Mouse (Mus musculus): ENCODE measurements around the gene Mis18a. TPM values are rescaled to one million over a fixed set of nuclear protein-coding genes. Genes with fewer than 3 reads are reported as not detected.

Mis18a gene
- total RNA-seq, 2 experiments from 2014 or later: 8.9 to 43.6 TPM

Other genes starting within 250 kb of the Mis18a start
- gene Mrap, start 10.8 kb upstream of the Mis18a start, total RNA-seq (2015; ENCODE audit: low replicate concordance): 6.3 and 13.0 TPM in 2 replicates
- gene Mrap, start 10.8 kb upstream of the Mis18a start, total RNA-seq (2017; ENCODE audit: low replicate concordance): 1.4 and 4.5 TPM in 2 replicates
- gene Urb1, start 83.0 kb upstream of the Mis18a start, total RNA-seq (2015; ENCODE audit: low replicate concordance): 1.4 and 1.7 TPM in 2 replicates
- gene Urb1, start 83.0 kb upstream of the Mis18a start, total RNA-seq (2017; ENCODE audit: low replicate concordance): 1.2 and 1.3 TPM in 2 replicates
- 0.84 TPM in 1 of 2 replicates, not detected in the other for gene Eva1c, start 99.3 kb upstream of the Mis18a start, total RNA-seq (2015; ENCODE audit: low replicate concordance)
- 0.13 TPM in 1 of 2 replicates, not detected in the other for gene Eva1c, start 99.3 kb upstream of the Mis18a start, total RNA-seq (2017; ENCODE audit: low replicate concordance)
- 5.8 and 7.5 TPM in 2 replicates for gene Cfap298, start 207.7 kb upstream of the Mis18a start, total RNA-seq (2015; ENCODE audit: low replicate concordance)
- gene Cfap298, start 207.7 kb upstream of the Mis18a start, total RNA-seq (2017; ENCODE audit: low replicate concordance): 3.6 and 8.5 TPM in 2 replicates